Mouse (Mus musculus): Measurements from ENCODE around the gene Erp44. TPM values are rescaled to one million over a fixed set of nuclear protein-coding genes. Genes with fewer than 3 reads are reported as not detected.

The Erp44 gene
- polyA plus RNA-seq, 1 experiment from 2014 or later: 62.0 TPM

- no peak overlapping the region for H3K9ac ChIP-seq
- H3K9me3 ChIP-seq: no peaks in the 10 kb centered on the region
- H3K27me3 ChIP-seq: no peaks in the 10 kb centered on the region
- WGBS: 95% methylated on average over 2 of the region's 2 CpGs
- no peak overlapping the region for H3K4me2 ChIP-seq
- no peak overlapping the region for H3K27ac ChIP-seq (replicated peaks)
- H3K4me3 ChIP-seq: no peak overlapping the region
- no peaks in the 10 kb centered on the region for H3K4me1 ChIP-seq (replicated peaks)
- no peak for ATAC-seq (ENCODE audit: low FRiP score, low read depth)
- H3K36me3 ChIP-seq: no peaks in the 10 kb centered on the region
These were observed 129.9 kb downstream of the Erp44 start for GRCm38 (mm10) chr4:48149492-48149891.

MicroRNAs within 50 kb of the gene (microRNA counts, 519-probe panel; counts per million panel counts)
- microRNA mmu-miR-1958: 1,823 counts per million, percentile 15 among the panel's probes with 10 or more counts

Small RNA genes within 50 kb of the gene (microRNA-seq; reads per million reads assigned to microRNA genes)
- gene Mir1958: not detected

Other genes starting within 250 kb of the Erp44 start
- 2.2 and 2.3 TPM in 2 replicates for gene Nr4a3, start 234.4 kb downstream of the Erp44 start, polyA plus RNA-seq (2015; fragmentation: Nextera tagmentation; extraction: Ambion mirVana)
- gene Stx17, start 154.6 kb downstream of the Erp44 start, polyA plus RNA-seq (2015; fragmentation: Nextera tagmentation; extraction: Ambion mirVana): 24.1 and 24.7 TPM in 2 replicates
- gene Invs, start 202 bp upstream of the Erp44 start, polyA plus RNA-seq (2015; fragmentation: Nextera tagmentation; extraction: Ambion mirVana): 6.1 and 7.1 TPM in 2 replicates
- gene Tex10, start 193.9 kb upstream of the Erp44 start, polyA plus RNA-seq (2015; fragmentation: Nextera tagmentation; extraction: Ambion mirVana): 36.3 and 37.1 TPM in 2 replicates

All from hindbrain, embryonic 15.5 days (tissue).